Mouse (Mus musculus): ENCODE data around the gene Epdr1.
"Not testable (repeated sequence)": the region's sequence is repeated elsewhere in the genome, so short reads cannot be mapped to it uniquely, and the experiment has no call there.

Epdr1 gene

DNA sequence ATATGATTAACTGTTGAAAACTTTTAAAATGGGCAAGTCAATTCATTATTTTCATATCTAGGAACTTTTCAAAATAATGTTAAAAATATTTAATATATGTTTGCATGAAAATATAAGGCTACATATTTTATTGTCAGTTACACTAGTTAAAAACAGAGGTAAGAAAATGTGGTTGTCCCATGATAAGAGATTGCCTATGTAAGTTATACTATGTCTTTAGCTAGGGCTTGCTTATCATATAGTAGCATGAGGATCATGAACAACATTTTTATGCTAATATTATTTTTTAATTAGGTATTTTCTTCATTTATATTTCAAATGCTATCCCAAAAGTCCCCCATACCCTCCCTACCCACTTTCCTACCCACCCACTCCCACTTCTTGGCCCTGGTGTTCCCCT lies 14.8 kb downstream of the Epdr1 start:
- DNase-seq (ENCODE audit: low read depth, low spot score): no peak

GRCm38 (mm10) chr13:19603719-19604118 lies 16.0 kb downstream of the Epdr1 start:
- no peak for DNase-seq (ENCODE audit: low read depth, low spot score)

DNA sequence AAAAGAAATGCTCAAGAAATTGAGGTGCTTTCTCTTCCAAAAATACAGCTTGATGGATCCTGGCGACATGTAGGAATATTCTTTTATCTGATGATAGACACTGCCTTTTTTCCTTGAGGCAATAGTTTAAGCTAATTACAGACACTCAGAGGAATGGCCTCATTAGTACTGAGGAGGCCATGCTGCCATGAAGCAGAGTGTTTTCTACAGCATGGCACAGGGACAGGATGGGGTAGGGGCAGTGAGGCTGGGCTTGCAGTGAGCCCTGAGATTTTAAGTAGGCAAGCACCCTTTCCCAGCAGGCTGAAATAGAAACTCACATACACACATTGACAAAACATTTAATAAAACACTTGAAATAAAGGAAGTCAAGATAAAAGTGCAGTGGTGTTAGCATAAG lies 17.2 kb downstream of the Epdr1 start:
- no peak for DNase-seq (ENCODE audit: low read depth, low spot score)

- no peak for DNase-seq (ENCODE audit: low read depth, low spot score)
These were observed 20.5 kb downstream of the Epdr1 start for GRCm38 (mm10) chr13:19599242-19599641.

- DNase-seq (ENCODE audit: low read depth, low spot score): no peak
These were observed 24.6 kb downstream of the Epdr1 start for GRCm38 (mm10) chr13:19595141-19595540.

DNA sequence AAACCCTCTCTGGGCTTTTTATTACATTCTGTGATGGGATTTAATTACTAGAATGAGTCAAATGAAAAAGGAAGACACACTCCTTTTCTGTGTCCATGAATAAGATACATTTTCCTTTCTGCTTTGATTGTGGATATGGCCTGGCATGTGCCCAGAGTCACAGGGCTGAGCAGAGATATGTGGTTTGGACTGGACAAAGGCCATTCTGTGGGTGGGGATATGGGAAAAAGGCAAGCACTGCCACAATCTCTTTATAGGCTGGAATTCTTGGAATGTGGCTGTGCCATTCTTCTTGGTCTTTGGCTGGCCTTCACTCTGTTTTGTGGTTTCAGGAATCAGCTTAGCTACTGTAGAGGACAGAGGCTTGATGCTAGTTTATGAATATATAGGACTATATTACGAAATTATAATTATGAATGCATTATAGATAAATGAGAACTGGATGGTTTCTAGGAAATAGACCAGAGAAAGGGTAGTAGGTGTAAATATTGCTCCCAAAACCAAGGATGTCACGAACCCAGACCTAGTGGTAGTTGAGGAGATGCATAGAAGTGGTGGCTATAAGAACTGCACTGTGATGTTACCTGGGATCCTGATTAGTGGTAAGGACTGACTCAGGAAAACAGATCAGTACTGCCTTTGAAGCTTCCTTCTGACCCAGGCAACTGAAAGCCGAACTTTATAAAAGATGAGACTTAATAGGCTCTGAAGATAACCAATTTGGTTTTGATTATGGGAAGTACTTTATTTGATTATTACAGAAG lies 28.5 kb downstream of the Epdr1 start:
- no peak for DNase-seq (ENCODE audit: low read depth, low spot score)

GRCm38 (mm10) chr13:19575947-19576346 lies 43.8 kb downstream of the Epdr1 start:
- no peak for DNase-seq (ENCODE audit: low read depth, low spot score)

DNA sequence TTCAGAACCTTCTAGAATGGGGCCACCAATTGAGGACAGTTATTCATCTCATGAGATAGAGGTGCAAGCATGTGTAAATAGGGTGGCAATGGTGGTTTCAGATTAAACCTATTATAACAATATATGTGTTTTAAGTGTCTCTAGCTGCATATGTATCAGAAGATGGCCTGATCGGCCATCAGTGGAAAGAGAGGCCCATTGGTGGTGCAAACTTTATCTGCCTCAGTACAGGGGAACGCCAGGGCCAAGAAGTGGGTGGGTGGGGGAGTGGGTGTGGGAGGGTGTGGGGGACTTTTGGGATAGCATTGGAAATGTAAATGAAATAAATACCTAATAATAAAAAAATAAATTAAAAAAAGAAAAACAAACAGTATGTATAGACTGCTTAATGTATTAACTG lies 45.0 kb downstream of the Epdr1 start:
- not testable (repeated sequence) for DNase-seq (ENCODE audit: low read depth, low spot score)

GRCm38 (mm10) chr13:19570166-19570565 lies 49.6 kb downstream of the Epdr1 start:
- not testable (repeated sequence) for DNase-seq (ENCODE audit: low read depth, low spot score)

GRCm38 (mm10) chr13:19562510-19562909 lies 57.2 kb downstream of the Epdr1 start:
- DNase-seq (ENCODE audit: low read depth, low spot score): no peak

GRCm38 (mm10) chr13:19555391-19555790 lies 64.3 kb downstream of the Epdr1 start:
- DNase-seq (ENCODE audit: low read depth, low spot score): no peak
